Mouse (Mus musculus) liver, adult 2 months (tissue): ENCODE measurements at regions not wholly inside any gene's neighbourhood (a gene's known extent, or its start where the extent isn't known, plus 50 kb on each side); places are given as distances from the start of the nearest gene placed in this dataset.

Experiments used
- CTCF ChIP-seq: fragments of 200-500 bp; IDR thresholded peaks from 2 replicates; pipeline ENCODE4 v1.5.1; 2011; ENCODE audit warnings: low read depth, low read length, control low read depth
- POLR2A ChIP-seq: fragments of 200-500 bp; IDR thresholded peaks from 2 replicates; pipeline ENCODE4 v1.6.1; 2011; ENCODE audit warnings: low read length, control low read depth; ENCODE audit not compliant: insufficient read depth; ENCODE audit errors: extremely low read depth

GRCm38 (mm10) chr7:90054795-90055511, 74.2 kb upstream of the Eed start:
- TF ChIP-seq CTCF (no peak), POLR2A (no peak)
